Mouse (Mus musculus) bone marrow macrophage, adult 2 months (primary cell): ENCODE measurements around the gene Nmi.

Source experiments
- CTCF ChIP-seq: IDR thresholded peaks from 2 replicates; pipeline ENCODE4 v1.5.1; 2012; ENCODE audit warnings: low read depth, mild to moderate bottlenecking, low read length, moderate library complexity
- POLR2A ChIP-seq: IDR thresholded peaks from 2 replicates; pipeline ENCODE4 v1.6.1; 2012; ENCODE audit warnings: mild to moderate bottlenecking, low read depth, low read length, borderline replicate concordance

- no peak for TF ChIP-seq POLR2A
- no peak for TF ChIP-seq CTCF
Measured at GRCm38 (mm10) chr2:51938750-51939149, 34.5 kb downstream of the Nmi start.
